Mouse (Mus musculus): Measurements from ENCODE around the gene Mpst. TPM values are rescaled to one million over a fixed set of nuclear protein-coding genes. Genes with fewer than 3 reads are reported as not detected.

Gene Mpst
- total and polyA plus RNA-seq, 3 experiments: 19.9 to 101 (median 20.2) TPM

- DNase-seq (ENCODE audit: low spot score): peak; percentile 20
- Histone ChIP-seq H3K4me1 (ENCODE audit: insufficient read depth, low read depth, low read length) (peaks cover 37% of the 10 kb centered on the region), H3K36me3 (replicated peaks) (peaks cover 18% of the 10 kb centered on the region), H3K9me3 (replicated peaks) (peaks cover 5% of the 10 kb centered on the region), H3K4me3 (ENCODE audit: low read depth, low read length) (peak within 1 kb of the TSS; percentile 72), H3K27me3 (ENCODE audit: insufficient read depth, low read length) (peaks cover 48% of the 10 kb centered on the region)
- TF ChIP-seq GATA1 (IDR thresholded peaks at IDR 0.05; ENCODE audit: borderline replicate concordance, low read length): no peak
- TF ChIP-seq CTCF (IDR thresholded peaks at IDR 0.05; ENCODE audit: low read depth, low read length): no peak
- no peak for TF ChIP-seq POLR2AphosphoS5 (IDR thresholded peaks at IDR 0.05; ENCODE audit: insufficient replicate concordance, low read depth, low read length)
- no peak for TF ChIP-seq GATA2 (IDR thresholded peaks at IDR 0.05; ENCODE audit: borderline replicate concordance, low read depth, low read length)
- no peak for TF ChIP-seq TAL1 (conservative IDR thresholded peaks at IDR 0.05; ENCODE audit: low read depth, low read length)
- no peak for ATAC-seq (ENCODE audit: extremely low read depth, insufficient number of reproducible peaks, low FRiP score, poor library complexity, severe bottlenecking)
These were observed 552 bp upstream of the Mpst start, which contains the start of gene Tst for GRCm38 (mm10) chr15:78405517-78406211. Gene Tst, minus strand, starts transcription at chr15:78405907.

- Histone ChIP-seq H3K27me3 (ENCODE audit: insufficient read depth, low read length) (peaks cover 17% of the 10 kb centered on the region), H3K4me1 (ENCODE audit: insufficient read depth, low read depth, low read length) (peaks cover 70% of the 10 kb centered on the region), H3K9me3 (replicated peaks) (peaks cover 5% of the 10 kb centered on the region), H3K4me3 (ENCODE audit: low read depth, low read length) (no peak overlapping the region), H3K36me3 (replicated peaks) (peaks cover 45% of the 10 kb centered on the region)
- no peak for TF ChIP-seq GATA1 (IDR thresholded peaks at IDR 0.05; ENCODE audit: borderline replicate concordance, low read length)
- TF ChIP-seq POLR2AphosphoS5 (IDR thresholded peaks at IDR 0.05; ENCODE audit: insufficient replicate concordance, low read depth, low read length): no peak
- no peak for TF ChIP-seq GATA2 (IDR thresholded peaks at IDR 0.05; ENCODE audit: borderline replicate concordance, low read depth, low read length)
- no peak for TF ChIP-seq CTCF (IDR thresholded peaks at IDR 0.05; ENCODE audit: low read depth, low read length)
- no peak for TF ChIP-seq TAL1 (conservative IDR thresholded peaks at IDR 0.05; ENCODE audit: low read depth, low read length)
- ATAC-seq (ENCODE audit: extremely low read depth, insufficient number of reproducible peaks, low FRiP score, poor library complexity, severe bottlenecking): no peak
- no peak for DNase-seq (ENCODE audit: low spot score)
These were observed 3.4 kb downstream of the Mpst start for GRCm38 (mm10) chr15:78409570-78410052.

- peaks cover 5% of the 10 kb centered on the region for H3K9me3 ChIP-seq (replicated peaks)
- ATAC-seq (ENCODE audit: extremely low read depth, insufficient number of reproducible peaks, low FRiP score, poor library complexity, severe bottlenecking) (peak; percentile 88), DNase-seq (ENCODE audit: low spot score) (peak; percentile 79)
- peaks cover 47% of the 10 kb centered on the region for H3K36me3 ChIP-seq (replicated peaks)
- H3K4me1 ChIP-seq (ENCODE audit: insufficient read depth, low read depth, low read length): peaks cover 56% of the 10 kb centered on the region
- TF ChIP-seq GATA2 (IDR thresholded peaks at IDR 0.05; ENCODE audit: borderline replicate concordance, low read depth, low read length) (no peak), GATA1 (IDR thresholded peaks at IDR 0.05; ENCODE audit: borderline replicate concordance, low read length) (no peak), TAL1 (conservative IDR thresholded peaks at IDR 0.05; ENCODE audit: low read depth, low read length) (peak; percentile 96), POLR2AphosphoS5 (IDR thresholded peaks at IDR 0.05; ENCODE audit: insufficient replicate concordance, low read depth, low read length) (no peak), CTCF (IDR thresholded peaks at IDR 0.05; ENCODE audit: low read depth, low read length) (no peak)
- peaks cover 5% of the 10 kb centered on the region for H3K27me3 ChIP-seq (ENCODE audit: insufficient read depth, low read length)
- H3K4me3 ChIP-seq (ENCODE audit: low read depth, low read length): peak overlapping the region; percentile 60; the same call in 1 of the 2 replicates
These were observed 7.0 kb downstream of the Mpst start for GRCm38 (mm10) chr15:78413083-78413718.

- Histone ChIP-seq H3K27me3 (ENCODE audit: insufficient read depth, low read length) (peaks cover 9% of the 10 kb centered on the region), H3K4me3 (ENCODE audit: low read depth, low read length) (peak overlapping the region; percentile 60; the same call in 1 of the 2 replicates), H3K9me3 (replicated peaks) (peaks cover 5% of the 10 kb centered on the region), H3K36me3 (replicated peaks) (peaks cover 43% of the 10 kb centered on the region), H3K4me1 (ENCODE audit: insufficient read depth, low read depth, low read length) (peaks cover 54% of the 10 kb centered on the region)
- DNase-seq (ENCODE audit: low spot score): no peak
- ATAC-seq (ENCODE audit: extremely low read depth, insufficient number of reproducible peaks, low FRiP score, poor library complexity, severe bottlenecking): no peak
- no peak for TF ChIP-seq TAL1 (conservative IDR thresholded peaks at IDR 0.05; ENCODE audit: low read depth, low read length)
- TF ChIP-seq GATA2 (IDR thresholded peaks at IDR 0.05; ENCODE audit: borderline replicate concordance, low read depth, low read length): no peak
These were observed 7.5 kb downstream of the Mpst start for GRCm38 (mm10) chr15:78413719-78414117.

- H3K9me3 ChIP-seq (replicated peaks): peaks cover 5% of the 10 kb centered on the region
- H3K27me3 ChIP-seq (ENCODE audit: insufficient read depth, low read length): peaks cover 12% of the 10 kb centered on the region
- DNase-seq (ENCODE audit: low spot score): no peak
- no peak for ATAC-seq (ENCODE audit: extremely low read depth, insufficient number of reproducible peaks, low FRiP score, poor library complexity, severe bottlenecking)
- no peak overlapping the region for H3K4me3 ChIP-seq (ENCODE audit: low read depth, low read length)
- peaks cover 56% of the 10 kb centered on the region for H3K4me1 ChIP-seq (ENCODE audit: insufficient read depth, low read depth, low read length)
- no peak for TF ChIP-seq POLR2AphosphoS5 (IDR thresholded peaks at IDR 0.05; ENCODE audit: insufficient replicate concordance, low read depth, low read length)
- H3K36me3 ChIP-seq (replicated peaks): peaks cover 40% of the 10 kb centered on the region
These were observed 7.9 kb downstream of the Mpst start for GRCm38 (mm10) chr15:78414157-78414556.

- no peak overlapping the region for H3K4me3 ChIP-seq (ENCODE audit: low read depth, low read length)
- no peak for TF ChIP-seq TAL1 (conservative IDR thresholded peaks at IDR 0.05; ENCODE audit: low read depth, low read length)
- TF ChIP-seq POLR2AphosphoS5 (IDR thresholded peaks at IDR 0.05; ENCODE audit: insufficient replicate concordance, low read depth, low read length): no peak
- TF ChIP-seq CTCF (IDR thresholded peaks at IDR 0.05; ENCODE audit: low read depth, low read length): no peak
- no peak for TF ChIP-seq GATA1 (IDR thresholded peaks at IDR 0.05; ENCODE audit: borderline replicate concordance, low read length)
- TF ChIP-seq GATA2 (IDR thresholded peaks at IDR 0.05; ENCODE audit: borderline replicate concordance, low read depth, low read length): no peak
- no peaks in the 10 kb centered on the region for H3K9me3 ChIP-seq (replicated peaks)
- H3K4me1 ChIP-seq (ENCODE audit: insufficient read depth, low read depth, low read length): peaks cover 53% of the 10 kb centered on the region
- DNase-seq (ENCODE audit: low spot score) (no peak), ATAC-seq (ENCODE audit: extremely low read depth, insufficient number of reproducible peaks, low FRiP score, poor library complexity, severe bottlenecking) (no peak)
- peaks cover 27% of the 10 kb centered on the region for H3K27me3 ChIP-seq (ENCODE audit: insufficient read depth, low read length)
- H3K36me3 ChIP-seq (replicated peaks): peaks cover 18% of the 10 kb centered on the region
These were observed 10.7 kb downstream of the Mpst start for GRCm38 (mm10) chr15:78416937-78417336.
